Mouse (Mus musculus): ENCODE data around the gene Gm10972.
"Not testable (repeated sequence)": the region's sequence is repeated elsewhere in the genome, so short reads cannot be mapped to it uniquely, and the experiment has no call there.

GRCm38 (mm10) chr3:94642495-94643162, at the start of gene Gm10972:
- not testable (repeated sequence) for TF ChIP-seq CTCF, EP300 (IDR thresholded peaks at IDR 0.05; ENCODE audit: low read depth)
